Mouse (Mus musculus) lung, adult 2 months (tissue): Measurements from ENCODE around the gene Dhrs7b.

Experiments
- CTCF ChIP-seq: fragments of 200-500 bp; IDR thresholded peaks from 2 replicates; pipeline ENCODE4 v1.5.1; 2011; ENCODE audit warnings: mild to moderate bottlenecking, low read length, control low read depth; ENCODE audit not compliant: insufficient read depth
- POLR2A ChIP-seq: fragments of 200-500 bp; IDR thresholded peaks from 2 replicates; pipeline ENCODE4 v1.6.1; 2011; ENCODE audit warnings: low read depth, mild to moderate bottlenecking, control low read depth, low read length, borderline replicate concordance; ENCODE audit errors: extremely low read depth

DNA sequence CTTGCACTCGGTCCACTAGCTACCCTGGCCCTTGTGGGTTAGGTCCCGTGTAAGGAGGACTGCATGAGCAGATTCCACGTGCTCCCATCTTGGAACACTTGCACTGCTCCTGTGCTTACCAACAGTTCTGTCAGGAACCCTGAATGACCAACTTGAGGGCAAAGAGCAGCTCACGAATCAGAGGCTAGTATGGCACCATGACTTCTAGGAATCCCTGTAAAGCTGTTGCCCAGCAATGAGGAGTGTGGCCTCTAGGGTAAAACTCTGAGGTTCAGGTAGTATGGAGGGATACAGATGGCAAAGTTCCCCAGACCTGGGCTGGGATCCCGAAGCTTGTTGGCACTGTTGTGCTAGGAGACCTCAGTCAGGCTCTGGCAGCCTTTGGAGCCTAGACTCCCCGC, 73.2 kb downstream of the Dhrs7b start:
- TF ChIP-seq CTCF = no peak
- no peak for TF ChIP-seq POLR2A
